Mouse (Mus musculus): ENCODE measurements at regions not wholly inside any gene's neighbourhood (a gene's known extent, or its start where the extent isn't known, plus 50 kb on each side); places are given as distances from the start of the nearest gene placed in this dataset.
A peak's percentile ranks its signal among the peaks of the same experiment; 100 is the strongest.

- 0 out of 2 replicates have a peak, but pooled peaks cover 3% of the 10 kb centered on the region for H3K4me1 ChIP-seq (ENCODE audit: control insufficient read depth, insufficient read depth, insufficient read length)
- 75% methylated on average over 1 of the region's 1 CpGs for WGBS
- TF ChIP-seq CTCF (IDR thresholded peaks at IDR 0.05; ENCODE audit: extremely low read depth, insufficient read depth, insufficient read length, insufficient replicate concordance): no peak
- peaks cover 2% of the 10 kb centered on the region; the same call in 1 of the 2 replicates for H3K27me3 ChIP-seq (ENCODE audit: control insufficient read depth, insufficient read depth, low read length)
- no peak for DNase-seq (ENCODE audit: low read depth in 1 of 2, low spot score in 2 of 2)
- H3K27ac ChIP-seq (ENCODE audit: insufficient read depth, low read length): no peak overlapping the region
- no peak overlapping the region for H3K4me3 ChIP-seq (ENCODE audit: extremely low read depth, insufficient read depth, insufficient read length)
- no peaks in the 10 kb centered on the region for H3K36me3 ChIP-seq (ENCODE audit: control insufficient read depth, insufficient read depth, low read length)
Observed at GRCm38 (mm10) chr7:145034385-145034784, 94.7 kb upstream of the Ccnd1 start.

- H3K27ac ChIP-seq (ENCODE audit: insufficient read depth, low read length): no peak overlapping the region
- peaks cover 3% of the 10 kb centered on the region; the same call in 1 of the 2 replicates for H3K4me1 ChIP-seq (ENCODE audit: control insufficient read depth, insufficient read depth, insufficient read length)
- no peak overlapping the region for H3K4me3 ChIP-seq (ENCODE audit: extremely low read depth, insufficient read depth, insufficient read length)
Observed at GRCm38 (mm10) chr7:145031275-145031674, 91.5 kb upstream of the Ccnd1 start.

GRCm38 (mm10) chr7:145030635-145031141 is 91.0 kb upstream of the Ccnd1 start:
- Histone ChIP-seq H3K36me3 (ENCODE audit: control insufficient read depth, insufficient read depth, low read length) (no peaks in the 10 kb centered on the region), H3K27me3 (ENCODE audit: control insufficient read depth, insufficient read depth, low read length) (peaks cover 2% of the 10 kb centered on the region; the same call in 1 of the 2 replicates), H3K4me3 (ENCODE audit: extremely low read depth, insufficient read depth, insufficient read length) (no peak overlapping the region; the same call in 1 of the 2 replicates), H3K27ac (ENCODE audit: insufficient read depth, low read length) (no peak overlapping the region), H3K4me1 (ENCODE audit: control insufficient read depth, insufficient read depth, insufficient read length) (peaks cover 3% of the 10 kb centered on the region; the same call in 1 of the 2 replicates)
- DNase-seq (ENCODE audit: low read depth in 1 of 2, low spot score in 2 of 2): peak in 1 of 2 experiments; percentile 19
- no peak for TF ChIP-seq CTCF (IDR thresholded peaks at IDR 0.05; ENCODE audit: extremely low read depth, insufficient read depth, insufficient read length, insufficient replicate concordance)
- TF ChIP-seq POLR2A (IDR thresholded peaks at IDR 0.05; ENCODE audit: low read depth, low read length): no peak
- WGBS: 1% methylated on average over 22 of the region's 22 CpGs

More at GRCm38 (mm10) chr7:145031275-145031674, 91.5 kb upstream of the Ccnd1 start:
- Histone ChIP-seq H3K36me3 (ENCODE audit: control insufficient read depth, insufficient read depth, low read length) (no peaks in the 10 kb centered on the region), H3K27me3 (ENCODE audit: control insufficient read depth, insufficient read depth, low read length) (peaks cover 2% of the 10 kb centered on the region; the same call in 1 of the 2 replicates)
- WGBS: 52% methylated on average over 7 of the region's 7 CpGs
- no peak for TF ChIP-seq CTCF (IDR thresholded peaks at IDR 0.05; ENCODE audit: extremely low read depth, insufficient read depth, insufficient read length, insufficient replicate concordance)
- TF ChIP-seq POLR2A (IDR thresholded peaks at IDR 0.05; ENCODE audit: low read depth, low read length): no peak
- DNase-seq (ENCODE audit: low read depth in 1 of 2, low spot score in 2 of 2): no peak

DNA sequence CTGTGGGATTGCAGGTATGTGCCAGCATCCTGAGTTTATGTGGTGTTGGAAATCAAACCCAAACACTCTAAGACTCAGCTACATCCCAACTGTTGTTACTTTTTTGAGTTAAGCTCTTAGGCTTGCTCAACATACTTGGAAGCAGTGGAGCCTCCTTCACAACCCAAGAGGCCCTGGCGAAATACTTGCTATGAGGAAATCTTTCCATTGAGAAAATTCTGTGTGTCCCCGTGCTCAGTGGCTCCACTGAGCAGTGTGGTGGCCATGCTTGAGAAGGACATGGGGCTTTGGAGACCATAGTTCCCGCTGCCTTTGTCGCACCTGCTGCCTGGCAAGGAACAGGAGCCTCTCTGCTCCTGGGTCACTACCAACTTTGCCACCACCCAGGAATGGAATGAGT is 89.9 kb upstream of the Ccnd1 start:
- TF ChIP-seq POLR2A (IDR thresholded peaks at IDR 0.05; ENCODE audit: low read depth, low read length): no peak
- no peak for TF ChIP-seq CTCF (IDR thresholded peaks at IDR 0.05; ENCODE audit: extremely low read depth, insufficient read depth, insufficient read length, insufficient replicate concordance)
- Histone ChIP-seq H3K27ac (ENCODE audit: insufficient read depth, low read length) (no peak overlapping the region), H3K27me3 (ENCODE audit: control insufficient read depth, insufficient read depth, low read length) (peaks cover 2% of the 10 kb centered on the region; the same call in 1 of the 2 replicates), H3K4me3 (ENCODE audit: extremely low read depth, insufficient read depth, insufficient read length) (no peak overlapping the region), H3K4me1 (ENCODE audit: control insufficient read depth, insufficient read depth, insufficient read length) (peaks cover 3% of the 10 kb centered on the region; the same call in 1 of the 2 replicates), H3K36me3 (ENCODE audit: control insufficient read depth, insufficient read depth, low read length) (no peaks in the 10 kb centered on the region)
- DNase-seq (ENCODE audit: low read depth in 1 of 2, low spot score in 2 of 2): no peak
- WGBS: 78% methylated on average over 4 of the region's 4 CpGs

DNA sequence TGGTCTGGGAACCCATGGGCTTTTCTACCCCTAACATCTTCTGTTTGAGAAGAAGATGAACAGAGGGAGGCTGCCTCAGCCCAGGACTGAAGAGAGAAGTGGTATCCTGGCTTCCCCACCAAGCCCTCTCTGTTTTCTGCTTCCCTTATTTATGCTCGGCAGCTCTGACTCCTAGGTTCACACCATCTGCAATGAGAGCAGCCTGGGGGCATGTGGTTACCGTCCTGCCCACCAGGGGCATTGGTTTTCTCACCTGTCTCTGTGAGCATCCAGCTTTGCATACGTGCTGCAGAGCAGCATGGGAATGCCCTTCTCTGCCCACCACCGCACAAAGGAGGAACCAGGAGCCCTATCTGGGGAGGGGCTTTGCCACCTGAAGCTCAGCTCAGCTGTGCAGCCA is 89.4 kb upstream of the Ccnd1 start:
- H3K36me3 ChIP-seq (ENCODE audit: control insufficient read depth, insufficient read depth, low read length): no peaks in the 10 kb centered on the region
- no peak for TF ChIP-seq POLR2A (IDR thresholded peaks at IDR 0.05; ENCODE audit: low read depth, low read length)
- TF ChIP-seq CTCF (IDR thresholded peaks at IDR 0.05; ENCODE audit: extremely low read depth, insufficient read depth, insufficient read length, insufficient replicate concordance): no peak
- DNase-seq (ENCODE audit: low read depth in 1 of 2, low spot score in 2 of 2): peak in 1 of 2 experiments; percentile 2
- H3K4me3 ChIP-seq (ENCODE audit: extremely low read depth, insufficient read depth, insufficient read length): no peak overlapping the region
- no peak overlapping the region for H3K27ac ChIP-seq (ENCODE audit: insufficient read depth, low read length)
- H3K4me1 ChIP-seq (ENCODE audit: control insufficient read depth, insufficient read depth, insufficient read length): peaks cover 3% of the 10 kb centered on the region; the same call in 1 of the 2 replicates
- peaks cover 2% of the 10 kb centered on the region; the same call in 1 of the 2 replicates for H3K27me3 ChIP-seq (ENCODE audit: control insufficient read depth, insufficient read depth, low read length)
- WGBS: 8% methylated on average over 4 of the region's 4 CpGs

DNA sequence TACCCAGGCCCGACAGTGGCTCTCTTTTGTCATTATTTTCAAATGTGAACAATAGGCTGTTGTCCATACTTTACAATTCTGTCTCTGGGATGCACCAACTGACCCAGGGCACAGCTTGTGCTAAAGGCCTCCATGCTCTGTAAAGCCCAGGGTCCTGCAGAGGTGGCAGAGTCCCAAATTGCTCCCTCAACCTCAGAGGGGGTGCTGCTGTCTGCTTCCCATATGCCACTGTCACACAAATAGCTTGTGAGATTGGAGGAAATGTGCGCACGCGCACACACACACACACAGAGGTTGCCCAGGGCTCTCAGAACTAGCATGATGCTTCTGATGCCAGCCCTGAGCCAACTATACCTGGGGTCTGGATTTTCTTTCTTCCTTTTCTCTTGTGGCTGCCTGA is 87.3 kb upstream of the Ccnd1 start:
- H3K27me3 ChIP-seq (ENCODE audit: control insufficient read depth, insufficient read depth, low read length): peaks cover 2% of the 10 kb centered on the region; the same call in 1 of the 2 replicates
- no peaks in the 10 kb centered on the region for H3K36me3 ChIP-seq (ENCODE audit: control insufficient read depth, insufficient read depth, low read length)
- no peak overlapping the region for H3K27ac ChIP-seq (ENCODE audit: insufficient read depth, low read length)
- no peak overlapping the region for H3K4me3 ChIP-seq (ENCODE audit: extremely low read depth, insufficient read depth, insufficient read length)
- 79% methylated on average over 4 of the region's 4 CpGs for WGBS
- peaks cover 3% of the 10 kb centered on the region; the same call in 1 of the 2 replicates for H3K4me1 ChIP-seq (ENCODE audit: control insufficient read depth, insufficient read depth, insufficient read length)
- no peak for DNase-seq (ENCODE audit: low read depth in 1 of 2, low spot score in 2 of 2)
- TF ChIP-seq CTCF (IDR thresholded peaks at IDR 0.05; ENCODE audit: extremely low read depth, insufficient read depth, insufficient read length, insufficient replicate concordance): no peak

- H3K27me3 ChIP-seq (ENCODE audit: control insufficient read depth, insufficient read depth, low read length): peaks cover 2% of the 10 kb centered on the region; the same call in 1 of the 2 replicates
- H3K4me1 ChIP-seq (ENCODE audit: control insufficient read depth, insufficient read depth, insufficient read length): peaks cover 3% of the 10 kb centered on the region; the same call in 1 of the 2 replicates
- TF ChIP-seq CTCF (IDR thresholded peaks at IDR 0.05; ENCODE audit: extremely low read depth, insufficient read depth, insufficient read length, insufficient replicate concordance): no peak
- TF ChIP-seq POLR2A (IDR thresholded peaks at IDR 0.05; ENCODE audit: low read depth, low read length): no peak
- H3K27ac ChIP-seq (ENCODE audit: insufficient read depth, low read length): no peak overlapping the region
- H3K4me3 ChIP-seq (ENCODE audit: extremely low read depth, insufficient read depth, insufficient read length): no peak overlapping the region
- H3K36me3 ChIP-seq (ENCODE audit: control insufficient read depth, insufficient read depth, low read length): no peaks in the 10 kb centered on the region
- DNase-seq (ENCODE audit: low read depth in 1 of 2, low spot score in 2 of 2): no peak
- WGBS: 78% methylated on average over 5 of the region's 5 CpGs
Observed at GRCm38 (mm10) chr7:145026014-145026285, 86.2 kb upstream of the Ccnd1 start.
